Mouse (Mus musculus): ENCODE measurements around the gene Rgs11. TPM values are rescaled to one million over a fixed set of nuclear protein-coding genes. Genes with fewer than 3 reads are reported as not detected.

Rgs11 gene
- polyA plus RNA-seq, 1 experiment from 2014 or later: 2.6 TPM

GRCm38 (mm10) chr17:26212241-26212640, 9.5 kb downstream of the Rgs11 start:
- no peak overlapping the region for H3K27ac ChIP-seq (ENCODE audit: low read depth, low read length)
- ATAC-seq (ENCODE audit: low FRiP score) (no peak), DNase-seq (ENCODE audit: low spot score) (no peak)
- WGBS: 90% methylated on average over 7 of the region's 7 CpGs
- no peaks in the 10 kb centered on the region for H3K36me3 ChIP-seq (ENCODE audit: control insufficient read depth, insufficient read depth, low read length)
- H3K4me3 ChIP-seq (ENCODE audit: low read depth, low read length): no peak overlapping the region
- no peak overlapping the region for H3K9ac ChIP-seq (ENCODE audit: low read depth, low read length)
- no peaks in the 10 kb centered on the region for H3K27me3 ChIP-seq (ENCODE audit: control insufficient read depth, insufficient read depth, low read length)
- no peak overlapping the region for H3K4me2 ChIP-seq (replicated peaks; ENCODE audit: low read depth, low read length)
- H3K9me3 ChIP-seq (ENCODE audit: control insufficient read depth, low read length): no peaks in the 10 kb centered on the region
- H3K4me1 ChIP-seq (replicated peaks; ENCODE audit: control insufficient read depth, insufficient read depth, low read length): no peaks in the 10 kb centered on the region

- H3K27me3 ChIP-seq (ENCODE audit: control insufficient read depth, insufficient read depth, low read length): no peaks in the 10 kb centered on the region
- DNase-seq (ENCODE audit: low spot score) (no peak), ATAC-seq (ENCODE audit: low FRiP score) (no peak)
- WGBS: 84% methylated on average over 11 of the region's 11 CpGs
- no peak overlapping the region for H3K4me3 ChIP-seq (ENCODE audit: low read depth, low read length)
- H3K9ac ChIP-seq (ENCODE audit: low read depth, low read length): no peak overlapping the region
- no peaks in the 10 kb centered on the region for H3K4me1 ChIP-seq (replicated peaks; ENCODE audit: control insufficient read depth, insufficient read depth, low read length)
- no peaks in the 10 kb centered on the region for H3K9me3 ChIP-seq (ENCODE audit: control insufficient read depth, low read length)
- no peak overlapping the region for H3K4me2 ChIP-seq (replicated peaks; ENCODE audit: low read depth, low read length)
- no peaks in the 10 kb centered on the region for H3K36me3 ChIP-seq (ENCODE audit: control insufficient read depth, insufficient read depth, low read length)
- H3K27ac ChIP-seq (ENCODE audit: low read depth, low read length): no peak overlapping the region
Observed at GRCm38 (mm10) chr17:26212681-26213080, 9.9 kb downstream of the Rgs11 start.

DNA sequence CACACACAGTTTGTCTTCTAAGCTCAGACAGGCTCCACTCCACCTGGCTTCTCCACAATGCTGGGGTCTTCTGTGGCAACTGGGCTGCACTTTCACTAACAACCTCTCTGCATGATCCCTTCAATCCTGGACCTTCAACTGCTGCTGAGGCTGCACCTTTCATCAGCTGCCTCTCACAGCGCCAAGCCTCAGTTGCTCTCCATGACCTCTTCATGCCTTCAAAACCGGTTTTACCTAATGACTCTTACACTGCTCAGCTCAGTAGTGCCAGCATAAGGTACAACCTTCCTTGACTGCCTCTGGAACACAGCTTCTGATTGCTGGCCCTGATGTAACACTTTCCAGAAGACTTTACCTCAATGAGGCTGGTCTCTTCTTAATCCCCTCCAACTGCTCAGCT, 18.8 kb downstream of the Rgs11 start:
- Histone ChIP-seq H3K9me3 (ENCODE audit: control insufficient read depth, low read length) (no peaks in the 10 kb centered on the region), H3K4me2 (replicated peaks; ENCODE audit: low read depth, low read length) (no peak overlapping the region), H3K9ac (ENCODE audit: low read depth, low read length) (no peak overlapping the region), H3K27ac (ENCODE audit: low read depth, low read length) (no peak overlapping the region), H3K4me3 (ENCODE audit: low read depth, low read length) (no peak overlapping the region), H3K27me3 (ENCODE audit: control insufficient read depth, insufficient read depth, low read length) (no peaks in the 10 kb centered on the region), H3K4me1 (replicated peaks; ENCODE audit: control insufficient read depth, insufficient read depth, low read length) (no peaks in the 10 kb centered on the region), H3K36me3 (ENCODE audit: control insufficient read depth, insufficient read depth, low read length) (no peaks in the 10 kb centered on the region)
- ATAC-seq (ENCODE audit: low FRiP score) (no peak), DNase-seq (ENCODE audit: low spot score) (no peak)
- WGBS: 78% methylated on average over 2 of the region's 2 CpGs

- no peak overlapping the region; the same call in 1 of the 2 replicates for H3K4me2 ChIP-seq (replicated peaks; ENCODE audit: low read depth, low read length)
- H3K4me3 ChIP-seq (ENCODE audit: low read depth, low read length): no peak overlapping the region
- no peak overlapping the region for H3K9ac ChIP-seq (ENCODE audit: low read depth, low read length)
- no peaks in the 10 kb centered on the region for H3K36me3 ChIP-seq (ENCODE audit: control insufficient read depth, insufficient read depth, low read length)
- H3K27me3 ChIP-seq (ENCODE audit: control insufficient read depth, insufficient read depth, low read length): no peaks in the 10 kb centered on the region
- DNase-seq (ENCODE audit: low spot score) (no peak), ATAC-seq (ENCODE audit: low FRiP score) (no peak)
- WGBS: 83% methylated on average over 12 of the region's 12 CpGs
- H3K9me3 ChIP-seq (ENCODE audit: control insufficient read depth, low read length): no peaks in the 10 kb centered on the region
- no peak overlapping the region for H3K27ac ChIP-seq (ENCODE audit: low read depth, low read length)
- H3K4me1 ChIP-seq (replicated peaks; ENCODE audit: control insufficient read depth, insufficient read depth, low read length): no peaks in the 10 kb centered on the region
Observed at GRCm38 (mm10) chr17:26225150-26225549, 22.4 kb downstream of the Rgs11 start.

DNA sequence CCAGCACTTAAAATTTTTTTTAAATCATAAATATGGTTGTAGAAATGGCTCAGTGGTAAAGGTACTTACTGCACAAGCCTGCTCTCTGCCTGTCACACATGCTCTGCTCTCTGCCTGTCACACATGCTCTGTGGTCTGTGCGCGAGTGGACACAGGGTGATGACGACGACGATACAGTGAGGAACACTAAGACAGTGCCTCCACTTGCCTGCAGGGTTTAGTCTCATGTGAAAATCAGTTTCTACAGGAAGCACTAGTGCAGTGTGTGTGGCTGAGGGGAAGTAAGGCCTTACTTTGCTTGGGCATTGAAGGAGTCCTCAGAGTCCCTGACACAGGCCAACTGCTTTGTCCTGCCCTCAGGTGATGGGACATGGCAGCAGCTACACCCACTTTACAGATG, 27.0 kb downstream of the Rgs11 start:
- ATAC-seq (ENCODE audit: low FRiP score): no peak
- no peaks in the 10 kb centered on the region for H3K27me3 ChIP-seq (ENCODE audit: control insufficient read depth, insufficient read depth, low read length)
- no peak for DNase-seq (ENCODE audit: low spot score)
- no peak overlapping the region for H3K4me3 ChIP-seq (ENCODE audit: low read depth, low read length)
- H3K4me1 ChIP-seq (replicated peaks; ENCODE audit: control insufficient read depth, insufficient read depth, low read length): no peaks in the 10 kb centered on the region
- no peak overlapping the region for H3K4me2 ChIP-seq (replicated peaks; ENCODE audit: low read depth, low read length)
- H3K27ac ChIP-seq (ENCODE audit: low read depth, low read length): no peak overlapping the region
- H3K9ac ChIP-seq (ENCODE audit: low read depth, low read length): no peak overlapping the region
- no peaks in the 10 kb centered on the region for H3K9me3 ChIP-seq (ENCODE audit: control insufficient read depth, low read length)
- H3K36me3 ChIP-seq (ENCODE audit: control insufficient read depth, insufficient read depth, low read length): no peaks in the 10 kb centered on the region
- WGBS: 89% methylated on average over 5 of the region's 5 CpGs

GRCm38 (mm10) chr17:26231156-26231555, 28.4 kb downstream of the Rgs11 start:
- no peak for ATAC-seq (ENCODE audit: low FRiP score)
- H3K9ac ChIP-seq (ENCODE audit: low read depth, low read length): no peak overlapping the region
- H3K27ac ChIP-seq (ENCODE audit: low read depth, low read length): no peak overlapping the region
- no peak overlapping the region for H3K4me3 ChIP-seq (ENCODE audit: low read depth, low read length)
- no peaks in the 10 kb centered on the region for H3K9me3 ChIP-seq (ENCODE audit: control insufficient read depth, low read length)
- WGBS: 94% methylated on average over 5 of the region's 5 CpGs
- no peak overlapping the region for H3K4me2 ChIP-seq (replicated peaks; ENCODE audit: low read depth, low read length)
- no peaks in the 10 kb centered on the region for H3K4me1 ChIP-seq (replicated peaks; ENCODE audit: control insufficient read depth, insufficient read depth, low read length)
- no peak for DNase-seq (ENCODE audit: low spot score)
- no peaks in the 10 kb centered on the region for H3K36me3 ChIP-seq (ENCODE audit: control insufficient read depth, insufficient read depth, low read length)
- no peaks in the 10 kb centered on the region for H3K27me3 ChIP-seq (ENCODE audit: control insufficient read depth, insufficient read depth, low read length)

GRCm38 (mm10) chr17:26232863-26233262, 30.1 kb downstream of the Rgs11 start:
- WGBS: 75% methylated on average over 8 of the region's 8 CpGs
- Histone ChIP-seq H3K9me3 (ENCODE audit: control insufficient read depth, low read length) (no peaks in the 10 kb centered on the region), H3K36me3 (ENCODE audit: control insufficient read depth, insufficient read depth, low read length) (no peaks in the 10 kb centered on the region), H3K9ac (ENCODE audit: low read depth, low read length) (no peak overlapping the region), H3K27ac (ENCODE audit: low read depth, low read length) (no peak overlapping the region), H3K4me2 (replicated peaks; ENCODE audit: low read depth, low read length) (no peak overlapping the region), H3K27me3 (ENCODE audit: control insufficient read depth, insufficient read depth, low read length) (no peaks in the 10 kb centered on the region), H3K4me3 (ENCODE audit: low read depth, low read length) (no peak overlapping the region), H3K4me1 (replicated peaks; ENCODE audit: control insufficient read depth, insufficient read depth, low read length) (no peaks in the 10 kb centered on the region)
- DNase-seq (ENCODE audit: low spot score): no peak
- ATAC-seq (ENCODE audit: low FRiP score): no peak

DNA sequence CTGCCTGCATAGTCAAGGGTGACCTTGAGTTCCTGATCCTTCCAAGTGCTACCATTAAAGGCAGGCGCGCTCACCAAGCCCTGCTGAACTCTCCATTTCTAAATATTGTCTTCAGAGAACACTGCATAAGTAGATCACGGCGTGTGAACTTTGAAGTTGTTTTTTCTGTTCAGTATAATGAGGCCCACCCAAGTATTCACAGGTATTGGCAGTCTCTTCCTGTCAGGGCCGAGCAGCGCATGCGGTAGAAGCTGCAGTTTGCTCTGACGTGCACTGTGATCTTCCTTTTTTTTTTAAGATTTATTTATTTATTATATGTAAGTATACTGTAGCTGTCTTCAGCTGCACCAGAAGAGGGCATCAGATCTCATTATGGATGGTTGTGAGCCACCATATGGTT, 31.6 kb downstream of the Rgs11 start:
- no peaks in the 10 kb centered on the region for H3K9me3 ChIP-seq (ENCODE audit: control insufficient read depth, low read length)
- no peak overlapping the region for H3K4me3 ChIP-seq (ENCODE audit: low read depth, low read length)
- H3K27ac ChIP-seq (ENCODE audit: low read depth, low read length): no peak overlapping the region
- no peaks in the 10 kb centered on the region for H3K4me1 ChIP-seq (replicated peaks; ENCODE audit: control insufficient read depth, insufficient read depth, low read length)
- DNase-seq (ENCODE audit: low spot score) (no peak), ATAC-seq (ENCODE audit: low FRiP score) (no peak)
- WGBS: 95% methylated on average over 8 of the region's 8 CpGs
- H3K27me3 ChIP-seq (ENCODE audit: control insufficient read depth, insufficient read depth, low read length): no peaks in the 10 kb centered on the region
- H3K4me2 ChIP-seq (replicated peaks; ENCODE audit: low read depth, low read length): no peak overlapping the region
- H3K36me3 ChIP-seq (ENCODE audit: control insufficient read depth, insufficient read depth, low read length): no peaks in the 10 kb centered on the region
- no peak overlapping the region for H3K9ac ChIP-seq (ENCODE audit: low read depth, low read length)

DNA sequence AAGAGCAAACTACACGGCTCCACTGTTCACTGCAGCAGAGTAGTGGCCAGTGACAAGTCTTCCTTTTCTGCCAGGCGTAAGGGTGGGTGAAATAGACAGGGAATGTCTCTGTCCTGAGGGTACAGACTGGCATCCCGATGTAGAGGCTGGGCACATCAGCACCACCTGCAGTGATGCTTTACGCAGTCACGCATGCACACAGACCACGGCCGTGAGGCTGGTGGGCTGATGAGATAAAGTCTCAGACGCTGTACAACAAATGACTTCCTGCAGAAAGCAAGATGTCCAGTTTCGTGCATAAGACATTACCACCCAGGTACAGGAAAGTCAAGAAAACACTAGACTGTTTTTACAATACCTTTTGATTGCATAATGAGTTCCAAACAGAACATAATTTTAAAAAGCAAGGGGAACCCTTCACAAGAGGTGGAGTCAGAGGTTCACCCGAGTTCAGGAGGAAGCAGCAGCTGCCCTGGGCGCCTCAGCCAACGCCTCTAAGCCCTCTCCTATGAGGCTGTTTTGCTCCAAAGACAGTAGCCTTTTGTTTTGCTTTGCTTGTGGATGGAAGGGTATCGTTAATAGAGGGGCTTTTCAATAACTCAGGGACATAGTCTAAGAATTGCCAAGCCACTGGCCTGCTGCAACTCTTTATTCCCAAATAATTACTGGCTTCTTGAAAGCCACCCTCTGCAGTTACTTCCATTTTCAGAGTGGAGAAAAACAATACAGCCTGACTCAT, 32.5 kb downstream of the Rgs11 start:
- no peak for ATAC-seq (ENCODE audit: low FRiP score)
- Histone ChIP-seq H3K4me3 (ENCODE audit: low read depth, low read length) (no peak overlapping the region), H3K4me1 (replicated peaks; ENCODE audit: control insufficient read depth, insufficient read depth, low read length) (no peaks in the 10 kb centered on the region), H3K9ac (ENCODE audit: low read depth, low read length) (no peak overlapping the region), H3K36me3 (ENCODE audit: control insufficient read depth, insufficient read depth, low read length) (no peaks in the 10 kb centered on the region), H3K4me2 (replicated peaks; ENCODE audit: low read depth, low read length) (no peak overlapping the region), H3K27me3 (ENCODE audit: control insufficient read depth, insufficient read depth, low read length) (no peaks in the 10 kb centered on the region), H3K27ac (ENCODE audit: low read depth, low read length) (no peak overlapping the region), H3K9me3 (ENCODE audit: control insufficient read depth, low read length) (no peaks in the 10 kb centered on the region)
- no peak for DNase-seq (ENCODE audit: low spot score)
- WGBS: 69% methylated on average over 13 of the region's 13 CpGs
